Mouse (Mus musculus): ENCODE measurements around the gene Rps25. TPM values are rescaled to one million over a fixed set of nuclear protein-coding genes. Genes with fewer than 3 reads are reported as not detected.
"Not testable (repeated sequence)": the region's sequence is repeated elsewhere in the genome, so short reads cannot be mapped to it uniquely, and the experiment has no call there.

Gene Rps25
- polyA plus RNA-seq, 1 experiment: 1,955 TPM

DNA sequence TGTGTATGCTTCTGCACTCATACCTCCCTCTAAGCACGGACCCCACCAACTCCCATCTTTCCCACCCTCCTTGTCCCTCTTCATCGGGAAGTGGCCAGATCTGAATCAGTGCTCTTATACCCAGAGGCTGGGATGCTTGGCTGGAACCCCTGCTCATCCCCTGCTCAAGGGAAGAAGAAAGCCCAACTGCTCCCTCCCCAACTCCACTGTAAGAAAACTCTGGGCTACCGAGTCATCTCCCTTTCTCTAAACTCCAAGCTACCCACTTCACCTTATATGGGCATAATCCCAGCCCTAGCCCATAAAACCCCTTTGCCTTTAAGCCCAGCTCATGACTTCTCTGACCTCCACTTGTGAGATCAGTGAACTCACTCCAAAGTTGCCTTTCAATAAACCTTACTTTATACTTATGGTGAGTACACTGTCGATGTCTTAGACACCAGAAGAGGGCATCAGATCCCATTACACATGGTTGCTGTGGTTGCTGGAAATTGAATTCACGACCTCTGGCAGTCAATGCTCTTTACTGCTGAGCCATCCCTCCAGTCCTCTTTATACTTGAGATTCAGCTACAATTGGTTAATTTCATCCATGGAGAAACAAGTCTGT is 25.7 kb downstream of the Rps25 start:
- Histone ChIP-seq H3K27me3 (ENCODE audit: control insufficient read depth, insufficient read depth, insufficient read length) (no peaks in the 10 kb centered on the region), H3K4me2 (ENCODE audit: low read depth) (no peak overlapping the region), H3K36me3 (ENCODE audit: control insufficient read depth, insufficient read depth) (no peaks in the 10 kb centered on the region), H3ac (ENCODE audit: control insufficient read depth, insufficient read length) (no peak overlapping the region), H3K4me3 (no peak overlapping the region), H3K79me2 (ENCODE audit: control insufficient read depth, insufficient read depth) (no peaks in the 10 kb centered on the region)
- no peak for TF ChIP-seq CEBPB (IDR thresholded peaks at IDR 0.05; ENCODE audit: insufficient read depth, poor library complexity, severe bottlenecking)
- TF ChIP-seq MAX (IDR thresholded peaks at IDR 0.05; ENCODE audit: low read depth): no peak
- no peak for TF ChIP-seq MYOG (IDR thresholded peaks at IDR 0.05; ENCODE audit: control insufficient read depth in 1 of 3, insufficient read depth in 1 of 3, insufficient read length in 2 of 3, low read depth in 2 of 3)
- no peak for TF ChIP-seq REST (IDR thresholded peaks at IDR 0.05; ENCODE audit: insufficient read depth, insufficient read length)
- no peak for TF ChIP-seq POLR2AphosphoS2 (IDR thresholded peaks at IDR 0.05; ENCODE audit: insufficient read length, low read depth)
- no peak for TF ChIP-seq POLR2A (IDR thresholded peaks at IDR 0.05; ENCODE audit: insufficient read length, low read depth)
- no peak for TF ChIP-seq MYOD1 (IDR thresholded peaks at IDR 0.05; ENCODE audit: control insufficient read depth in 1 of 3, insufficient read length in 2 of 3, low read depth in 2 of 3)

GRCm38 (mm10) chr9:44435747-44436146 is 28.8 kb downstream of the Rps25 start:
- TF ChIP-seq POLR2A (IDR thresholded peaks at IDR 0.05; ENCODE audit: insufficient read length, low read depth) (no peak), REST (IDR thresholded peaks at IDR 0.05; ENCODE audit: insufficient read depth, insufficient read length) (no peak), SRF (IDR thresholded peaks at IDR 0.05; ENCODE audit: control insufficient read depth, insufficient read length, low read depth) (no peak)
- H3K36me3 ChIP-seq (ENCODE audit: control insufficient read depth, insufficient read depth): no peaks in the 10 kb centered on the region
- no peaks in the 10 kb centered on the region for H3K79me2 ChIP-seq (ENCODE audit: control insufficient read depth, insufficient read depth)
- H3K4me3 ChIP-seq: no peak overlapping the region
- H3K27me3 ChIP-seq (ENCODE audit: control insufficient read depth, insufficient read depth, insufficient read length): no peaks in the 10 kb centered on the region
- no peak overlapping the region for H3K4me2 ChIP-seq (ENCODE audit: low read depth)
- H3ac ChIP-seq (ENCODE audit: control insufficient read depth, insufficient read length): no peak overlapping the region

DNA sequence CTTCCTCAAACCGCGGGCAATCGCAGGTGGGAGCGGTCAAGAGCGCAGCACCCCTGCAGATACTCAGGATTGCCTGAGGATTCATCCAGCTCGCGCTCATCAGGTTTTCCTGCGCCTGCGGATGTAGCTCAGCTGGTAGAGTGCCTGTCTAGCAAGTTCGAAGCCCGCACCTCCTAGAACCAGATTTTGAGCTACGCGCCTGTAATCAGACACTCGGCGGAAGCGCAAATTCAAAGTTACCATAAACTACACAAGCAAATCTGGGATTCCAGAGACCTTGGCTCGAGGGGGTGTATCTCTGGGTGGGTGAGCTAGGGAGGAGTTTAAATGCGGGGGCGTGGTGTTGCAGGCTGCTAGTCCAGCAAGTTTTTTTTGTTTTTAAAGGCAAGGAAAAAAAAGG is 34.0 kb downstream of the Rps25 start, which contains the start of gene Foxr1:
Gene Foxr1, minus strand, starts transcription at position 176 of the 400 bp plus-strand sequence.
- H3K4me2 ChIP-seq (ENCODE audit: low read depth): no peak within 1 kb of the TSS
- no peaks in the 10 kb centered on the region for H3K27me3 ChIP-seq (ENCODE audit: control insufficient read depth, insufficient read depth, insufficient read length)
- no peaks in the 10 kb centered on the region for H3K36me3 ChIP-seq (ENCODE audit: control insufficient read depth, insufficient read depth)
- no peak within 1 kb of the TSS for H3ac ChIP-seq (ENCODE audit: control insufficient read depth, insufficient read length)
- H3K4me3 ChIP-seq: no peak within 1 kb of the TSS
- TF ChIP-seq USF1 (IDR thresholded peaks at IDR 0.05; ENCODE audit: low read depth) (no peak), TCF12 (IDR thresholded peaks at IDR 0.05; ENCODE audit: insufficient read depth, poor library complexity, severe bottlenecking) (no peak)
- no peaks in the 10 kb centered on the region for H3K79me2 ChIP-seq (ENCODE audit: control insufficient read depth, insufficient read depth)

DNA sequence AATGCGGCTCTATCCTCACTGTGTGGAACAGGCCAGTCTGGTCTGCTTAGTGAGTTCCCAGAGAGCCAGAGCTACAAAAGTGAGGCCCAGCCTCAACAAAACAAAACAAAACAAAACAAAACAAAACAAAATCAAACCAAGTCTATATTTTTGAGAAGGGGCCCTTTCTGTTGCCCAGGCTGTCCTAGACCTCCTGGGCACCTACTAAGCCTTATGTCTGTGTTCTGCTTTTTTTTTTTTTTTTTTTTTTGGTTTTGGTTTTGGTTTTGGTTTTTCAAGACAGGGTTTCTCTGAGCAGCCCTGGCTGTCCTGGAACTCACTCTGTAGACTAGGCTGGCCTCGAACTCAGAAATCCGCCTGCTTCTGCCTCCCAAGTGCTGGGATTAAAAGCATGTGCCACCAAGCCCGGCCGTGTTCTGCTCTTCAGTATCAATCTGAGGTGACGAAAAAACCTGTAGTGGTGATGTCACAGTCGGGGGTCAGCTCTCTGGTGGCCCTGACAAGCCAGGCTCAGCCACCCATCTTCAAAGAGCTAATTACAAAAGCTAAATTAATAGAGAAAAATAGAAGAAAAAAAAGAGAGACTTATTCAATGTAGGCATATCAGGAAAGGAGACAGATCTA is 37.6 kb downstream of the Rps25 start:
- H3K4me3 ChIP-seq; H3K36me3 ChIP-seq (ENCODE audit: control insufficient read depth, insufficient read depth): not testable (repeated sequence)

DNA sequence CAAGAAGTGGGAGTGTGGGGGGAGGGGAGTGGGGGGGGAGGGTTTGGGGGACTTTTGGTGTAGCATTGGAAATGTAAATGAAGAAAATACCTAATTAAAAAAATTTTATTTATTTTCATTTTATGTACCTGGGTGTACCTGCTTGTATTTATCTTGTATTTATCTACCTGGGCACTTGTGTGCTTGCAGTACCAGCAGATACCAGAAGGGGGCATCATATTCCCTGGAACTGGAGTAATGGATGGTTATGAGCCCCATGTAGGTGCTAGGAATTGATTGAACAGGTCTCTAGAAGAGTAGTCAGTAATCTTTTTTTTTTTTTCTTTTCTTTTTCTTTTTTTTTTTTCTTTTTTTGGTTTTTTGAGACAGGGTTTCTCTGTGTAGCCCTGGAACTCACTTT is 43.4 kb downstream of the Rps25 start:
- peaks cover 3% of the 10 kb centered on the region for H3K27me3 ChIP-seq (ENCODE audit: control insufficient read depth, insufficient read depth, insufficient read length)
- no peak overlapping the region for H3K4me3 ChIP-seq
- no peak for TF ChIP-seq POLR2A (IDR thresholded peaks at IDR 0.05; ENCODE audit: insufficient read length, low read depth)
- TF ChIP-seq TCF12 (IDR thresholded peaks at IDR 0.05; ENCODE audit: insufficient read depth, poor library complexity, severe bottlenecking): no peak
- TF ChIP-seq USF1 (IDR thresholded peaks at IDR 0.05; ENCODE audit: low read depth): no peak
- TF ChIP-seq MAX (IDR thresholded peaks at IDR 0.05; ENCODE audit: low read depth): no peak
- TF ChIP-seq REST (IDR thresholded peaks at IDR 0.05; ENCODE audit: insufficient read depth, insufficient read length): no peak
- TF ChIP-seq TCF3 (IDR thresholded peaks at IDR 0.05; ENCODE audit: insufficient read length, low read depth): no peak
- TF ChIP-seq POLR2AphosphoS2 (IDR thresholded peaks at IDR 0.05; ENCODE audit: insufficient read length, low read depth): no peak
- TF ChIP-seq CEBPB (IDR thresholded peaks at IDR 0.05; ENCODE audit: insufficient read depth, poor library complexity, severe bottlenecking): no peak
- no peak for TF ChIP-seq SRF (IDR thresholded peaks at IDR 0.05; ENCODE audit: control insufficient read depth, insufficient read length, low read depth)
- TF ChIP-seq MYOD1 (IDR thresholded peaks at IDR 0.05; ENCODE audit: control insufficient read depth in 1 of 3, insufficient read length in 2 of 3, low read depth in 2 of 3): no peak
- TF ChIP-seq MYOG (IDR thresholded peaks at IDR 0.05; ENCODE audit: control insufficient read depth in 1 of 3, insufficient read depth in 1 of 3, insufficient read length in 2 of 3, low read depth in 2 of 3): no peak
- no peak for TF ChIP-seq E2F4 (IDR thresholded peaks at IDR 0.05; ENCODE audit: insufficient read depth)
- H3K79me2 ChIP-seq (ENCODE audit: control insufficient read depth, insufficient read depth): no peaks in the 10 kb centered on the region
- no peaks in the 10 kb centered on the region for H3K36me3 ChIP-seq (ENCODE audit: control insufficient read depth, insufficient read depth)
- H3ac ChIP-seq (ENCODE audit: control insufficient read depth, insufficient read length): no peak overlapping the region
- H3K4me2 ChIP-seq (ENCODE audit: low read depth): no peak overlapping the region

More for the DNA sequence above, 37.6 kb downstream of the Rps25 start:
- H3K4me2 ChIP-seq (ENCODE audit: low read depth); H3K27me3 ChIP-seq (ENCODE audit: control insufficient read depth, insufficient read depth, insufficient read length); H3ac ChIP-seq (ENCODE audit: control insufficient read depth, insufficient read length); H3K79me2 ChIP-seq (ENCODE audit: control insufficient read depth, insufficient read depth): not testable (repeated sequence)
